Mouse (Mus musculus): ENCODE data around the gene Car11. TPM values are rescaled to one million over a fixed set of nuclear protein-coding genes. Genes with fewer than 3 reads are reported as not detected.

Gene Car11
- polyA plus RNA-seq, 1 experiment from 2014 or later = 3.3 TPM

Other genes with a start within 250 kb of the Car11 start
- gene Ftl1, start 240.0 kb upstream of the Car11 start, polyA plus RNA-seq (2015; fragmentation: Nextera tagmentation; extraction: Ambion mirVana) = 4,912 and 5,024 TPM in 2 replicates
- gene Bax, start 232.9 kb upstream of the Car11 start, polyA plus RNA-seq (2015; fragmentation: Nextera tagmentation; extraction: Ambion mirVana) = 135 and 136 TPM in 2 replicates
- gene Tulp2, start 218.0 kb upstream of the Car11 start, polyA plus RNA-seq (2015; fragmentation: Nextera tagmentation; extraction: Ambion mirVana) = 0.39 and 0.57 TPM in 2 replicates
- not detected in 2 replicates for gene Gm45808, start 213.0 kb upstream of the Car11 start, polyA plus RNA-seq (2015; fragmentation: Nextera tagmentation; extraction: Ambion mirVana)
- gene Dhdh, start 211.0 kb upstream of the Car11 start, polyA plus RNA-seq (2015; fragmentation: Nextera tagmentation; extraction: Ambion mirVana) = 3.6 and 3.7 TPM in 2 replicates
- 254 and 266 TPM in 2 replicates for gene Nucb1, start 189.4 kb upstream of the Car11 start, polyA plus RNA-seq (2015; fragmentation: Nextera tagmentation; extraction: Ambion mirVana)
- 22.4 and 29.0 TPM in 2 replicates for gene Ppp1r15a, start 173.6 kb upstream of the Car11 start, polyA plus RNA-seq (2015; fragmentation: Nextera tagmentation; extraction: Ambion mirVana)
- 2.3 and 3.4 TPM in 2 replicates for gene Plekha4, start 173.5 kb upstream of the Car11 start, polyA plus RNA-seq (2015; fragmentation: Nextera tagmentation; extraction: Ambion mirVana)
- 0.72 and 0.84 TPM in 2 replicates for gene Hsd17b14, start 144.9 kb upstream of the Car11 start, polyA plus RNA-seq (2015; fragmentation: Nextera tagmentation; extraction: Ambion mirVana)
- gene Bcat2, start 129.7 kb upstream of the Car11 start, polyA plus RNA-seq (2015; fragmentation: Nextera tagmentation; extraction: Ambion mirVana) = 59.5 and 60.0 TPM in 2 replicates
- gene Fgf21, start 84.4 kb upstream of the Car11 start, polyA plus RNA-seq (2015; fragmentation: Nextera tagmentation; extraction: Ambion mirVana) = 0.16 and 0.91 TPM in 2 replicates
- 0.26 and 0.70 TPM in 2 replicates for gene Fut1, start 82.6 kb upstream of the Car11 start, polyA plus RNA-seq (2015; fragmentation: Nextera tagmentation; extraction: Ambion mirVana)
- 0.16 and 0.21 TPM in 2 replicates for gene Izumo1, start 78.0 kb upstream of the Car11 start, polyA plus RNA-seq (2015; fragmentation: Nextera tagmentation; extraction: Ambion mirVana)
- 16.1 and 16.4 TPM in 2 replicates for gene Rasip1, start 72.4 kb upstream of the Car11 start, polyA plus RNA-seq (2015; fragmentation: Nextera tagmentation; extraction: Ambion mirVana)
- 10.6 and 11.5 TPM in 2 replicates for gene Mamstr, start 59.9 kb upstream of the Car11 start, polyA plus RNA-seq (2015; fragmentation: Nextera tagmentation; extraction: Ambion mirVana)
- gene Fut2, start 33.4 kb upstream of the Car11 start, polyA plus RNA-seq (2015; fragmentation: Nextera tagmentation; extraction: Ambion mirVana) = 0.60 and 0.70 TPM in 2 replicates
- 0.95 and 1.8 TPM in 2 replicates for gene Ntn5, start 15.8 kb upstream of the Car11 start, polyA plus RNA-seq (2015; fragmentation: Nextera tagmentation; extraction: Ambion mirVana)
- 0.74 and 0.84 TPM in 2 replicates for gene Sec1, start 5.4 kb upstream of the Car11 start, polyA plus RNA-seq (2015; fragmentation: Nextera tagmentation; extraction: Ambion mirVana)
- gene Dbp, start 5.2 kb downstream of the Car11 start, polyA plus RNA-seq (2015; fragmentation: Nextera tagmentation; extraction: Ambion mirVana) = 1.5 and 1.7 TPM in 2 replicates
- gene Rpl18, start 15.6 kb downstream of the Car11 start, polyA plus RNA-seq (2015; fragmentation: Nextera tagmentation; extraction: Ambion mirVana) = 984 and 1,005 TPM in 2 replicates
- gene Sphk2, start 18.2 kb downstream of the Car11 start, polyA plus RNA-seq (2015; fragmentation: Nextera tagmentation; extraction: Ambion mirVana) = 28.9 TPM in 2 replicates
- gene Fam83e, start 21.4 kb downstream of the Car11 start, polyA plus RNA-seq (2015; fragmentation: Nextera tagmentation; extraction: Ambion mirVana) = 2.0 and 2.1 TPM in 2 replicates
- gene Spaca4, start 26.0 kb downstream of the Car11 start, polyA plus RNA-seq (2015; fragmentation: Nextera tagmentation; extraction: Ambion mirVana) = not detected in 2 replicates
- 0.72 and 1.0 TPM in 2 replicates for gene Lmtk3, start 83.9 kb downstream of the Car11 start, polyA plus RNA-seq (2015; fragmentation: Nextera tagmentation; extraction: Ambion mirVana)
- gene Sult2b1, start 84.8 kb downstream of the Car11 start, polyA plus RNA-seq (2015; fragmentation: Nextera tagmentation; extraction: Ambion mirVana) = 6.6 and 7.9 TPM in 2 replicates
- gene Cyth2, start 114.7 kb downstream of the Car11 start, polyA plus RNA-seq (2015; fragmentation: Nextera tagmentation; extraction: Ambion mirVana) = 108 and 112 TPM in 2 replicates
- 0.68 and 1.3 TPM in 2 replicates for gene Kcnj14, start 124.9 kb downstream of the Car11 start, polyA plus RNA-seq (2015; fragmentation: Nextera tagmentation; extraction: Ambion mirVana)
- gene Grwd1, start 131.1 kb downstream of the Car11 start, polyA plus RNA-seq (2015; fragmentation: Nextera tagmentation; extraction: Ambion mirVana) = 50.0 and 51.4 TPM in 2 replicates
- gene Kdelr1, start 172.9 kb downstream of the Car11 start, polyA plus RNA-seq (2015; fragmentation: Nextera tagmentation; extraction: Ambion mirVana) = 76.6 and 76.7 TPM in 2 replicates
- 0.34 and 0.40 TPM in 2 replicates for gene Grin2d, start 178.5 kb downstream of the Car11 start, polyA plus RNA-seq (2015; fragmentation: Nextera tagmentation; extraction: Ambion mirVana)
- gene Syngr4, start 196.9 kb downstream of the Car11 start, polyA plus RNA-seq (2015; fragmentation: Nextera tagmentation; extraction: Ambion mirVana) = 0.26 and 1.9 TPM in 2 replicates
- gene Tmem143, start 197.1 kb downstream of the Car11 start, polyA plus RNA-seq (2015; fragmentation: Nextera tagmentation; extraction: Ambion mirVana) = 4.6 and 5.6 TPM in 2 replicates
- 177 and 189 TPM in 2 replicates for gene Emp3, start 221.6 kb downstream of the Car11 start, polyA plus RNA-seq (2015; fragmentation: Nextera tagmentation; extraction: Ambion mirVana)
- gene Ccdc114, start 224.2 kb downstream of the Car11 start, polyA plus RNA-seq (2015; fragmentation: Nextera tagmentation; extraction: Ambion mirVana) = 9.6 and 11.3 TPM in 2 replicates

Data from lung, embryonic 16.5 days (tissue).